9 mouse cellular contexts compared by ENCODE assay signal in genomic region chr13:54371387-54372330, GRCm38 (mm10). TPM values are rescaled to one million over a fixed set of nuclear protein-coding genes. Genes with fewer than 3 reads are reported as not detected.
DNase-seq lines count a peak whose midpoint lies in the region; ATAC-seq and TF ChIP-seq lines count a peak whose summit lies in the region.
"Had no signal": no experiment of that assay in that cellular context is flagged by ENCODE, and none has a peak within 500 bp of the region (broad histone marks: within the 10 kb centered on the region; RNA-seq: fewer than 3 reads in every experiment).

No protein-coding gene starts in this region.

- DNase-seq in layer of hippocampus, adult 11-12 months (ENCODE audit: low spot score): peak; percentile 56
- DNase-seq in layer of hippocampus, adult 8-10 months (ENCODE audit: low spot score in 2 of 2): no peak
- peak; percentile 85 for DNase-seq in embryo, embryonic 11.5 days (ENCODE audit: low read depth, low spot score)
- DNase-seq in heart, adult 8-10 months (ENCODE audit: low spot score): peak; percentile 51
- DNase-seq in kidney, adult 2 months: peak; percentile 71
- DNase-seq in neural tube, embryonic 11.5 days (ENCODE audit: low spot score): peak; percentile 90

- H3K4me1 ChIP-seq in kidney, adult 2 months (ENCODE audit: control insufficient read depth, insufficient read depth, low read length): no peaks in the 10 kb centered on the region
- H3K4me1 ChIP-seq in liver, embryonic 15.5 days (replicated peaks): 0 out of 2 replicates have a peak, but pooled peaks cover 4% of the 10 kb centered on the region
- peaks cover 7% of the 10 kb centered on the region; the same call in 1 of the 2 replicates for H3K4me1 ChIP-seq in neural tube, embryonic 11.5 days (ENCODE audit: control insufficient read depth, insufficient read depth, low read length)
- H3K4me1 ChIP-seq in stomach, embryonic 15.5 days: peaks cover 31% of the 10 kb centered on the region

- no peak for TF ChIP-seq POLR2A in kidney, adult 2 months (IDR thresholded peaks at IDR 0.05; ENCODE audit: low read depth, low read length)

- H3K9me3 ChIP-seq in liver, embryonic 15.5 days (replicated peaks): no peaks in the 10 kb centered on the region
- H3K9me3 ChIP-seq in neural tube, embryonic 11.5 days (ENCODE audit: control insufficient read depth, low read length): no peaks in the 10 kb centered on the region
- H3K9me3 ChIP-seq in stomach, embryonic 15.5 days: no peaks in the 10 kb centered on the region

- no peak overlapping the region for H3K9ac ChIP-seq in liver, embryonic 15.5 days
- peak overlapping the region; percentile 19 for H3K9ac ChIP-seq in neural tube, embryonic 11.5 days (ENCODE audit: low read length)
- H3K9ac ChIP-seq in stomach, embryonic 15.5 days: no peak overlapping the region

- no peak overlapping the region for H3K27ac ChIP-seq in kidney, adult 2 months (ENCODE audit: insufficient read depth, low read depth, low read length)
- H3K27ac ChIP-seq in liver, embryonic 15.5 days (replicated peaks): no peak overlapping the region
- no peak overlapping the region for H3K27ac ChIP-seq in neural tube, embryonic 11.5 days (ENCODE audit: low read depth, low read length)
- no peak overlapping the region for H3K27ac ChIP-seq in stomach, embryonic 15.5 days

- 1% methylated on average over 58 of the region's 59 CpGs for WGBS in kidney, adult 2 months
- 2% methylated on average over 59 of the region's 59 CpGs for WGBS in liver, embryonic 15.5 days (ENCODE audit: insufficient replicate concordance)
- WGBS in neural tube, embryonic 11.5 days: under 1% methylated on average over 58 of the region's 59 CpGs
- under 1% methylated on average over 58 of the region's 59 CpGs for WGBS in stomach, embryonic 15.5 days

- no peaks in the 10 kb centered on the region for H3K36me3 ChIP-seq in kidney, adult 2 months (ENCODE audit: control insufficient read depth, insufficient read depth, low read length)
- H3K36me3 ChIP-seq in liver, embryonic 15.5 days (replicated peaks): no peaks in the 10 kb centered on the region
- no peaks in the 10 kb centered on the region for H3K36me3 ChIP-seq in neural tube, embryonic 11.5 days (ENCODE audit: control insufficient read depth, insufficient read depth, low read length)
- no peaks in the 10 kb centered on the region for H3K36me3 ChIP-seq in stomach, embryonic 15.5 days
- H3K36me3 ChIP-seq: G1E had no signal

- TF ChIP-seq CTCF in kidney, adult 2 months (conservative IDR thresholded peaks at IDR 0.05; ENCODE audit: insufficient read depth, insufficient read length, low read depth, low read length): 0 out of 2 replicates have a peak, but pooled peaks have one; percentile 26

- H3K27me3 ChIP-seq in kidney, adult 2 months (replicated peaks; ENCODE audit: control insufficient read depth, insufficient read depth, low read length): no peaks in the 10 kb centered on the region; the same call in 1 of the 2 replicates
- peaks cover 44% of the 10 kb centered on the region for H3K27me3 ChIP-seq in liver, embryonic 15.5 days
- peaks cover 5% of the 10 kb centered on the region for H3K27me3 ChIP-seq in neural tube, embryonic 11.5 days (ENCODE audit: control insufficient read depth, insufficient read depth, low read length)
- 0 out of 2 replicates have a peak, but pooled peaks cover 15% of the 10 kb centered on the region for H3K27me3 ChIP-seq in stomach, embryonic 15.5 days (replicated peaks)

- no peak overlapping the region for H3K4me3 ChIP-seq in kidney, adult 2 months (ENCODE audit: insufficient read depth, low read depth, low read length)
- H3K4me3 ChIP-seq in liver, embryonic 15.5 days (replicated peaks): no peak overlapping the region
- H3K4me3 ChIP-seq in neural tube, embryonic 11.5 days (ENCODE audit: low read depth, low read length): peak overlapping the region; percentile 39
- peak overlapping the region; percentile 38 for H3K4me3 ChIP-seq in stomach, embryonic 15.5 days (replicated peaks)

- H3K4me2 ChIP-seq in liver, embryonic 15.5 days: peak overlapping the region; percentile 57
- H3K4me2 ChIP-seq in neural tube, embryonic 11.5 days (ENCODE audit: low read depth): peak overlapping the region; percentile 65
- peak overlapping the region; percentile 72 for H3K4me2 ChIP-seq in stomach, embryonic 15.5 days

- ATAC-seq in liver, embryonic 15.5 days (ENCODE audit: insufficient read depth): peak; percentile 49
- ATAC-seq in neural tube, embryonic 11.5 days (ENCODE audit: insufficient read depth, low FRiP score, low TSS enrichment): peak; percentile 72
- ATAC-seq in stomach, embryonic 15.5 days (ENCODE audit: insufficient read depth, low FRiP score, low read depth): peak; percentile 85

RNA-seq across cellular contexts. Expression of gene Cplx2, which starts 0.5 kb away (rescaled TPM):
- 100 to 1,000 TPM; 865 to 892 (median 878) TPM for total RNA-seq in layer of hippocampus, adult 8-10 months (2022)
- total RNA-seq in heart, adult 8-10 months (2022): 1 to 10 TPM; 2.0 to 3.0 (median 2.5) TPM
- 11.8 and 15.5 TPM in 2 replicates for polyA plus RNA-seq in kidney, adult 2 months (2012; rRNA removed)
- polyA plus RNA-seq in liver, embryonic 15.5 days (2015; fragmentation: Nextera tagmentation; extraction: Ambion mirVana): 0.29 and 0.33 TPM in 2 replicates
- 11.2 and 11.7 TPM in 2 replicates for polyA plus RNA-seq in neural tube, embryonic 11.5 days (2014; fragmentation: Nextera tagmentation; extraction: Ambion mirVana)
- polyA plus RNA-seq in stomach, embryonic 15.5 days (2015; fragmentation: Nextera tagmentation; extraction: Ambion mirVana): 3.9 and 4.0 TPM in 2 replicates
- total RNA-seq: G1E had no signal
- polyA plus RNA-seq: G1E had no signal

Comparison
In these comparisons a context has a peak if more than half of its experiments do, and no peak if none do; other contexts are left out.
1. DNase-seq: peak in layer of hippocampus, adult 11-12 months (single experiment), embryo, embryonic 11.5 days (single experiment), heart, adult 8-10 months (single experiment), kidney, adult 2 months (single experiment) and neural tube, embryonic 11.5 days (single experiment); none in layer of hippocampus, adult 8-10 months (0 of 2).
2. H3K4me3 ChIP-seq: peak in neural tube, embryonic 11.5 days (single experiment) and stomach, embryonic 15.5 days (single experiment); none in kidney, adult 2 months (single experiment) and liver, embryonic 15.5 days (single experiment).
3. Peak in every context shown above with its lines, with median percentiles within 50 percentile points of each other: ATAC-seq and H3K4me2 ChIP-seq.